11 mouse cellular contexts compared by ENCODE assay signal in genomic region chr7:81464116-81464515, GRCm38 (mm10). TPM values are rescaled to one million over a fixed set of nuclear protein-coding genes. Genes with fewer than 3 reads are reported as not detected.
DNase-seq lines count a peak whose midpoint lies in the region; ATAC-seq and TF ChIP-seq lines count a peak whose summit lies in the region.
"Had no signal": no experiment of that assay in that cellular context is flagged by ENCODE, and none has a peak within 500 bp of the region (broad histone marks: within the 10 kb centered on the region; RNA-seq: fewer than 3 reads in every experiment).

No protein-coding gene starts in this region.

- no peaks in the 10 kb centered on the region for H3K9me3 ChIP-seq in embryonic facial prominence, embryonic 11.5 days (replicated peaks; ENCODE audit: control insufficient read depth, low read length)
- no peaks in the 10 kb centered on the region for H3K9me3 ChIP-seq in forebrain, embryonic 16.5 days (ENCODE audit: control insufficient read depth, low read length)

- 5% methylated on average over 4 of the region's 4 CpGs for WGBS in thymus, adult 2 months
- WGBS in embryonic facial prominence, embryonic 11.5 days, result 5% methylated on average over 4 of the region's 4 CpGs
- WGBS in forebrain, embryonic 16.5 days, result 5% methylated on average over 4 of the region's 4 CpGs

- H3K4me2 ChIP-seq in embryonic facial prominence, embryonic 11.5 days (ENCODE audit: low read depth, low read length), result no peak overlapping the region
- no peak overlapping the region for H3K4me2 ChIP-seq in forebrain, embryonic 16.5 days (ENCODE audit: low read length)

- no peaks in the 10 kb centered on the region for H3K27me3 ChIP-seq in thymus, adult 2 months (ENCODE audit: control insufficient read depth, insufficient read depth, low read length)
- H3K27me3 ChIP-seq in embryonic facial prominence, embryonic 11.5 days (ENCODE audit: control insufficient read depth, insufficient read depth, low read length), result no peaks in the 10 kb centered on the region
- no peaks in the 10 kb centered on the region for H3K27me3 ChIP-seq in forebrain, embryonic 16.5 days (replicated peaks; ENCODE audit: control insufficient read depth, insufficient read depth, low read length)

- H3K27ac ChIP-seq in thymus, adult 2 months (ENCODE audit: control insufficient read depth, insufficient read depth, low read length), result no peak overlapping the region
- H3K27ac ChIP-seq in embryonic facial prominence, embryonic 11.5 days (replicated peaks; ENCODE audit: low read depth, low read length), result no peak overlapping the region
- H3K27ac ChIP-seq in forebrain, embryonic 16.5 days (ENCODE audit: low read length), result no peak overlapping the region

- no peak overlapping the region for H3K9ac ChIP-seq in embryonic facial prominence, embryonic 11.5 days (replicated peaks; ENCODE audit: low read length)
- H3K9ac ChIP-seq in forebrain, embryonic 16.5 days (replicated peaks; ENCODE audit: low read depth, low read length), result no peak overlapping the region

- intact Hi-C loops in heart, postnatal 25 days (cut with DNase I), result no loop called here

- no peak for TF ChIP-seq CTCF in thymus, adult 2 months (IDR thresholded peaks at IDR 0.05; ENCODE audit: borderline replicate concordance, control insufficient read depth, extremely low read depth, insufficient read depth, low read length, poor library complexity)

- no peak for ATAC-seq in embryonic facial prominence, embryonic 11.5 days (replicated peaks; ENCODE audit: insufficient number of reproducible peaks, low FRiP score, low TSS enrichment, low read depth)
- ATAC-seq in forebrain, embryonic 16.5 days, result no peak
- ATAC-seq: intestine, postnatal 0 days had no signal

- peak; percentile 46 for DNase-seq in heart, postnatal 4 days
- DNase-seq in heart, postnatal 25 days (ENCODE audit: low spot score), result no peak
- peak; percentile 5 for DNase-seq in thymus, postnatal 25 days
- DNase-seq in thymus, adult 2 months, result no peak
- DNase-seq in embryonic facial prominence, embryonic 11.5 days (ENCODE audit: low spot score), result peak; percentile 82
- no peak for DNase-seq in layer of hippocampus, postnatal 25 days (ENCODE audit: extremely low spot score in 1 of 2, low spot score in 1 of 2)
- no peak for DNase-seq in right cerebral cortex, adult 2 months (ENCODE audit: low spot score in 2 of 2)

- H3K4me3 ChIP-seq in thymus, adult 2 months (ENCODE audit: control insufficient read depth, insufficient read depth, low read length), result no peak overlapping the region
- no peak overlapping the region for H3K4me3 ChIP-seq in embryonic facial prominence, embryonic 11.5 days (ENCODE audit: low read depth, low read length)
- H3K4me3 ChIP-seq in forebrain, embryonic 16.5 days (replicated peaks; ENCODE audit: low read length), result no peak overlapping the region
- H3K4me3 ChIP-seq: erythroblast, embryonic 14.5 days had no signal

- H3K36me3 ChIP-seq in thymus, adult 2 months (ENCODE audit: control insufficient read depth, insufficient read depth, low read length), result no peaks in the 10 kb centered on the region
- H3K36me3 ChIP-seq in embryonic facial prominence, embryonic 11.5 days (replicated peaks; ENCODE audit: control insufficient read depth, insufficient read depth, low read depth, low read length), result no peaks in the 10 kb centered on the region
- peaks cover 34% of the 10 kb centered on the region for H3K36me3 ChIP-seq in forebrain, embryonic 16.5 days (ENCODE audit: control insufficient read depth, insufficient read depth)

- no peak for TF ChIP-seq POLR2A in thymus, adult 2 months (IDR thresholded peaks at IDR 0.05; ENCODE audit: control insufficient read depth, extremely low read depth, insufficient read depth, low read length, poor library complexity)

- no peaks in the 10 kb centered on the region for H3K4me1 ChIP-seq in thymus, adult 2 months (replicated peaks; ENCODE audit: control insufficient read depth, insufficient read depth, low read length)
- no peaks in the 10 kb centered on the region for H3K4me1 ChIP-seq in embryonic facial prominence, embryonic 11.5 days (ENCODE audit: control insufficient read depth, insufficient read depth, low read length)
- H3K4me1 ChIP-seq in forebrain, embryonic 16.5 days (replicated peaks; ENCODE audit: control insufficient read depth, insufficient read depth, low read length), result no peaks in the 10 kb centered on the region

RNA-seq across cellular contexts. Expression of gene Cpeb1, which starts 8.9 kb away (rescaled TPM):
- total RNA-seq in heart, postnatal 4 days (2021), result 1 to 10 TPM; 7.7 to 8.1 TPM
- 10 to 100 TPM in 1 of 2 experiments, 1 to 10 TPM in 1; 7.0 to 12.3 TPM for total RNA-seq in heart, postnatal 25 days (2021)
- 8.8 and 13.5 TPM in 2 replicates for polyA plus RNA-seq in thymus, adult 2 months (2012; rRNA removed)
- 1.0 and 2.6 TPM in 2 replicates for polyA plus RNA-seq in embryonic facial prominence, embryonic 11.5 days (2014; fragmentation: Nextera tagmentation; extraction: Ambion mirVana)
- total RNA-seq in layer of hippocampus, postnatal 25 days (2021), result 10 to 100 TPM; 81.6 to 96.0 TPM
- polyA plus RNA-seq in forebrain, embryonic 16.5 days (2015; fragmentation: Nextera tagmentation; extraction: Ambion mirVana), result 2.1 and 2.9 TPM in 2 replicates
- polyA plus RNA-seq: erythroblast, embryonic 14.5 days had no signal

RNA-seq across cellular contexts. Expression of gene Ap3b2, which starts 29.6 kb away (rescaled TPM):
- total RNA-seq in heart, postnatal 4 days (2021), result under 1 TPM; 0.14 TPM
- not detected for total RNA-seq in heart, postnatal 25 days (2021)
- polyA plus RNA-seq in thymus, adult 2 months (2012; rRNA removed), result 0.60 and 0.65 TPM in 2 replicates
- 8.1 and 12.6 TPM in 2 replicates for polyA plus RNA-seq in embryonic facial prominence, embryonic 11.5 days (2014; fragmentation: Nextera tagmentation; extraction: Ambion mirVana)
- total RNA-seq in layer of hippocampus, postnatal 25 days (2021), result 100 to 1,000 TPM; 161 to 171 TPM
- polyA plus RNA-seq in forebrain, embryonic 16.5 days (2015; fragmentation: Nextera tagmentation; extraction: Ambion mirVana), result 133 and 142 TPM in 2 replicates
- total RNA-seq: megakaryocyte, adult 5-6 weeks had no signal
- polyA plus RNA-seq: erythroblast, embryonic 14.5 days had no signal

RNA-seq across cellular contexts. Expression of gene BC048679, which starts 34.0 kb away (rescaled TPM):
- not detected for total RNA-seq in heart, postnatal 4 days (2021)
- not detected for total RNA-seq in heart, postnatal 25 days (2021)
- not detected in 2 replicates for polyA plus RNA-seq in thymus, adult 2 months (2012; rRNA removed)
- 0.36 TPM in 1 of 2 replicates, not detected in the other for polyA plus RNA-seq in embryonic facial prominence, embryonic 11.5 days (2014; fragmentation: Nextera tagmentation; extraction: Ambion mirVana)
- total RNA-seq in layer of hippocampus, postnatal 25 days (2021), result not detected
- not detected in 2 replicates for polyA plus RNA-seq in forebrain, embryonic 16.5 days (2015; fragmentation: Nextera tagmentation; extraction: Ambion mirVana)
- total RNA-seq: megakaryocyte, adult 5-6 weeks had no signal
- polyA plus RNA-seq: erythroblast, embryonic 14.5 days; intestine, postnatal 0 days had no signal

Comparison
In these comparisons a context has a peak if more than half of its experiments do, and no peak if none do; other contexts are left out.
1. DNase-seq: peak in heart, postnatal 4 days (single experiment), thymus, postnatal 25 days (single experiment) and embryonic facial prominence, embryonic 11.5 days (single experiment); none in heart, postnatal 25 days (single experiment), thymus, adult 2 months (single experiment), layer of hippocampus, postnatal 25 days (0 of 2) and right cerebral cortex, adult 2 months (0 of 2).
2. RNA of gene Cpeb1, which starts 8.9 kb away (total RNA-seq): 81.6 to 96.0 TPM in layer of hippocampus, postnatal 25 days; 7.0 to 12.3 TPM in heart, postnatal 25 days and 7.7 to 8.1 TPM in heart, postnatal 4 days; every median in the first group is over 4 times any median in the second.
3. RNA of gene Ap3b2, which starts 29.6 kb away (total RNA-seq): 161 to 171 TPM in layer of hippocampus, postnatal 25 days; not detected in heart, postnatal 25 days and 0.14 TPM in heart, postnatal 4 days; every median in the first group is over 100 times any median in the second.